Mouse (Mus musculus): ENCODE measurements at regions not wholly inside any gene's neighbourhood (a gene's known extent, or its start where the extent isn't known, plus 50 kb on each side); places are given as distances from the start of the nearest gene placed in this dataset.

- no peak for TF ChIP-seq POLR2A (IDR thresholded peaks at IDR 0.05; ENCODE audit: low read depth, low read length)
- TF ChIP-seq CTCF (IDR thresholded peaks at IDR 0.05; ENCODE audit: extremely low read depth, insufficient read depth, insufficient read length, insufficient replicate concordance) = no peak
Observed at GRCm38 (mm10) chr7:115230525-115230924, 487.0 kb downstream of the Insc start.
